Mouse (Mus musculus): ENCODE data around the gene Slc31a2. TPM values are rescaled to one million over a fixed set of nuclear protein-coding genes. Genes with fewer than 3 reads are reported as not detected.

Slc31a2 gene
- total RNA-seq, 4 experiments from 2014 or later: 18.9 to 23.0 (median 21.1) TPM

- DNase-seq (ENCODE audit: low spot score): no peak
Measured at GRCm38 (mm10) chr4:62281319-62281718, 19.0 kb downstream of the Slc31a2 start.

GRCm38 (mm10) chr4:62282969-62283368, 20.6 kb downstream of the Slc31a2 start:
- no peak for DNase-seq (ENCODE audit: low spot score)

GRCm38 (mm10) chr4:62285576-62285975, 23.2 kb downstream of the Slc31a2 start:
- DNase-seq (ENCODE audit: low spot score): no peak

- peak; percentile 75 for DNase-seq (ENCODE audit: low spot score)
Measured at GRCm38 (mm10) chr4:62286257-62286991, 24.1 kb downstream of the Slc31a2 start.

GRCm38 (mm10) chr4:62286992-62287900, 24.9 kb downstream of the Slc31a2 start:
- DNase-seq (ENCODE audit: low spot score): peak; percentile 44

- DNase-seq (ENCODE audit: low spot score): peak; percentile 42
Measured at GRCm38 (mm10) chr4:62289226-62289625, 26.9 kb downstream of the Slc31a2 start.

GRCm38 (mm10) chr4:62290816-62291505, 28.6 kb downstream of the Slc31a2 start:
- no peak for DNase-seq (ENCODE audit: low spot score)

GRCm38 (mm10) chr4:62292461-62293180, 30.3 kb downstream of the Slc31a2 start:
- DNase-seq (ENCODE audit: low spot score): no peak

GRCm38 (mm10) chr4:62293219-62293861, 31.0 kb downstream of the Slc31a2 start:
- no peak for DNase-seq (ENCODE audit: low spot score)

GRCm38 (mm10) chr4:62294741-62295140, 32.4 kb downstream of the Slc31a2 start:
- no peak for DNase-seq (ENCODE audit: low spot score)

- DNase-seq (ENCODE audit: low spot score): no peak
Measured at GRCm38 (mm10) chr4:62297280-62298130, 35.1 kb downstream of the Slc31a2 start.

- DNase-seq (ENCODE audit: low spot score): no peak
Measured at GRCm38 (mm10) chr4:62300001-62300400, 37.6 kb downstream of the Slc31a2 start.

GRCm38 (mm10) chr4:62302795-62303194, 40.4 kb downstream of the Slc31a2 start:
- no peak for DNase-seq (ENCODE audit: low spot score)

GRCm38 (mm10) chr4:62303288-62303687, 40.9 kb downstream of the Slc31a2 start:
- no peak for DNase-seq (ENCODE audit: low spot score)

GRCm38 (mm10) chr4:62306301-62306700, 43.9 kb downstream of the Slc31a2 start:
- DNase-seq (ENCODE audit: low spot score): no peak

- DNase-seq (ENCODE audit: low spot score): no peak
Measured at GRCm38 (mm10) chr4:62306840-62307239, 44.5 kb downstream of the Slc31a2 start.

GRCm38 (mm10) chr4:62308406-62308805, 46.0 kb downstream of the Slc31a2 start:
- DNase-seq (ENCODE audit: low spot score): no peak

- DNase-seq (ENCODE audit: low spot score): no peak
Measured at GRCm38 (mm10) chr4:62312821-62313220, 50.5 kb downstream of the Slc31a2 start.

GRCm38 (mm10) chr4:62313641-62314211, 51.4 kb downstream of the Slc31a2 start:
- DNase-seq (ENCODE audit: low spot score): no peak

GRCm38 (mm10) chr4:62314516-62314915, 52.2 kb downstream of the Slc31a2 start:
- no peak for DNase-seq (ENCODE audit: low spot score)
